Mouse (Mus musculus): Measurements from ENCODE around the gene Snai1.

Snai1 gene

DNA sequence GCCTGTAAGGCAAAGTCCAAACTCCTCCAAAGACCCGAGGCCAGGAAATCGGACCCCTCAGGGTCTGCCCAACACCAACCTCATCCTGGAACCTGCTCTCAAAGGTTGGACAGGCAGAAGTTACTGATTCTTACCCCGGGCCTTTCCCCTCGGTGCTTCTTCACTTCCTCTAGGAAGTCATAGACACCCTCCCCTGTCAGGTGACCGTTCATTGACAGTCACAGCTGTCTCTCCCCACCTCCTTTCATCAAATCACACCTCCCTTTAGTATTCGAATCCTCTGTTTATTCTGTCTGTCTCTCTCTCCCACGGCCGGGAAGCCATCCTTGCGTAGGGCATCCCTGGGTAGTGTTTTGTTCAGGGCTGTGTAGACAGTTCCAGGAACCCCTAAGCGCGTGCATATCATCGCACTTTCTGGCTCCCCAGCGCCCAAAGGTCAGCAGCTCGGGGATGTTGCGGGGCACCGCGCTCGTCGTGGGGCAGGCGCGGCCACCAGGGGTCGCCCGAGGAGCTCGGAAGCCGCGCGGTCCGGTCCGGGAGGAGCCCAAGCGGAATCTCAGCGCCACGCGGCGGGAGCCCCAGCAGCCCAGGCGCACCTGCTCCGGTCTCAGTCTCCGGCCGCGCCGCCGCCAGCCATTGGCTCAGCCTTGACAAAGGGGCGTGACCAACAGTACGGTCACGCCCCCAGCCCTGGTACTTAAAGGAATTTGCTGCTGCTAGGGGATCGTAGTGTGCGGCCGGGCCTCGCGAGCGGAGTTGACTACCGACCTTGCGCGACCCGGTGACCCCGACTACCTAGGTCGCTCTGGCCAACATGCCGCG lies at the start of gene Snai1:
Snai1 (plus strand) TSS at position 720 of the 822 bp plus-strand sequence.
- DNase-seq = peak; percentile 74

DNA sequence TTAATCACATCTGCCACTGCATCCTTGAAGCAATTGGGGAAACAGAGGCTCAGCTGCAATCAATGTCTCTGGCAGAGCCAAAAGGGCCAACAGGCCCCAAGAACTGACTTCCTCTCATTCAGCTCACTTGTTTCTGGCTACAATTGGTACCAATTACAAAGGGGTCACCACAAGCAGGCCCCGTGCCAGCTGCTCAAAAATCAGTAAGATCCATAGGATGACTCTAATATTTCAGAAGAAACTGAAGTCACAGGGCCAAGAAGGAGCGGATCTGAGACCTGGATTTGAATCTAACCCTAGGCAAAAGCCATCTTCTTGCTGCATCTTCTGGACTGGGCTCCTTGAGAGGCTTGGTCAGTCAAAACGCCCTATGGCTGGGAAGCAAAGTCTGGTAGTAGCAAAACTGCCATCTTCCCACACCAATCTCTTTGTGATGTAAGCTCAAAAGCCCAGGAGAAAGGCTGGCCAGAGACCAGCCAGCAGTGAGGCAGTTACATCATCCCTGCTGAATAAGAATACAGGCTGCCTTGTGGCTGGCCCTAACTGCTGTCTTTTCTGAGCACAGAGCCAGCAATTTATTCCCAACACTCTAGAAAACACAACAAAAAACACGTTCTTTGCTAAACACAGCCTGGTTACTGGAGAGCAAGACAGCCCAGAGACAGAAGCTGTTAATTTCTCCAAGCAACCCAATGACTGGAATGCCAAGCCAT lies 47.0 kb upstream of the Snai1 start:
- DNase-seq = peak; percentile 90

GRCm38 (mm10) chr2:167491757-167492708 lies 46.0 kb upstream of the Snai1 start, which contains the start of gene Rnf114:
Gene Rnf114 (plus strand): TSS chr2:167492645.
- no peak for DNase-seq

- DNase-seq = peak; percentile 93
These were observed 45.0 kb upstream of the Snai1 start, which contains the start of gene Spata2 for GRCm38 (mm10) chr2:167492713-167493636. Gene Spata2 (minus strand): TSS chr2:167492887.

DNA sequence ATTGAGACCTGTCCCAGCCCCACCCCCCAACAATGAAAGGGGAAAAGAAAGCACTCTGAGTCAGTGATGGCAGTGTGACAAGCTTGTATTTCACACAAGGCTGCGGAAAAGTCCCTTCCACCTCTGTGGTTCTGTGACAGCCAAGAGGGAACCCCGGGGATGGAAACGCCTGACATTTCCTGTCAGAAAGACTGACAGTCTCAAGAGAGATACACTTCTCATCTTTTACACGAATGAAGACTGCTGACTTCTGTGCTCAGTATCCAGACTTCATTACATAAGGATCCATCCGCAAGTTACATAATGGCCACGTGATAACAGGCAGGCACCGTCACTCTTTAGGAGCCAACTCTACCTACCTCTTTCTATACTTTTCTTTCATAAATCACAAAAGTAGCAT lies 41.6 kb upstream of the Snai1 start:
- no peak for DNase-seq

GRCm38 (mm10) chr2:167497272-167497671 lies 40.7 kb upstream of the Snai1 start:
- DNase-seq = no peak

- no peak for DNase-seq
These were observed 35.3 kb upstream of the Snai1 start for GRCm38 (mm10) chr2:167502554-167503252.

DNA sequence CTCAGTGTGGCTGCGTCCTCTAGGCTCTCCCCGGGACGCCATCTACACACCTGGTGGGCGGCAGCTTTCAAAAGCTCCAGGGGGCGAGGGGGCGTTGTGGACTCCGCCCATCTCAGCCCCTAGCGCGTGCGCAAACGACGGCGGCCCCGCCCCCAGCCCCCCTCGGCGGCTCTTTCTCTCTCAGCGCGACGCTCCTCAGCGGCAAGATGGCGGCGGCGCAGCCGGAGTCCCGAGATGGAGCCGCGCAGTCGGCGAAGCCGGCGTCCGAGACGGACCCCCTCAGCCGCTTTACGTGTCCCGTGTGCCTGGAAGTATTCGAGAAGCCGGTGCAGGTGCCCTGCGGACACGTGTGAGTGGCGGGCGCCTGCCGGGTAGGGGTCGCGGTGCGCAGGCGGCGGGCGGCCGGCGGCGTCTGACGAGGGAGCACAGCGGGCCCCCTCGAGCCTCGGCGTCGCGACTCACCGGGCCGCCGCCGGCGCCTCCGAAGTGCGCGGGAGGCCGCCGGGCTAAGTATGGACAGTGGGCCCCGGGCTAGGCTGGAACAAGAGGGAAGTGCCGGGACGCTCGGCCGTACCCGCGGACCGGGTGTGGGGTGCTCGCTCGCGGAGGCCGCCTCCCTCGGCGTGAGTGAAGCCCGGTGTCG lies 34.6 kb upstream of the Snai1 start:
- DNase-seq = peak; percentile 87

- peak; percentile 44 for DNase-seq
These were observed 34.1 kb upstream of the Snai1 start for GRCm38 (mm10) chr2:167503896-167504349.

- DNase-seq = no peak
These were observed 32.9 kb upstream of the Snai1 start for GRCm38 (mm10) chr2:167505127-167505526.

- no peak for DNase-seq
These were observed 31.3 kb upstream of the Snai1 start for GRCm38 (mm10) chr2:167506546-167507260.

DNA sequence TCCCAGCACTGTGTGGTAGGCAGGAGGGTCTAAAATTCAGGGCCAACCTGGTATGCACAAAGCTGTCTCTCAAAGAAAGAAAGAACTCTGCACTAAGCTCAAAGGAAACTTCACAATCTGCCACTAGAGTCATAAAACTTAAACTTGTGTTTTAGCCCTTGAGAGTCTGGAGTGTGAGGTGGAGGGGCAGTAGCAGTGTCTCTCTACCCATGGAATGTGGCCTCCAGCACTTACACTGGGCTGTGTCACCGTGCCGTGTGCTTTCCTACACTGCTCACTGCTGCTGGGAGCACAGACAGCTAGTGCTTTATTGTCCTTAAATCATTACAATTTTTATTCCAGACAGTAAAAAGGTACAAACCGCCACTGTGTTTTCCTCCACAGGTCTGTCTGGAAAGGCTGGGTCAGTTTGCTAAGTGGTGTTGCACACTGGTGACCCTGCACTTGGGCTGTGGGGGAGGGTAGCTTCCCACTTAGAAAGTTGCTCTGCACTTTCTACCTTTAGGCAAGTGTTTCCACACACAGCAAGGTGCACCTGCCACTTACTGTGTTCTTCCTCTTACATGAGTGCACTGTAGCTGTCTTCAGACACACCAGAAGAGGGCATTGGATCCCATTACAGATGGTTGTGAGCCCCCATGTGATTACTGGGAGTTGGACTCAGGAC lies 30.1 kb upstream of the Snai1 start:
- DNase-seq = no peak

DNA sequence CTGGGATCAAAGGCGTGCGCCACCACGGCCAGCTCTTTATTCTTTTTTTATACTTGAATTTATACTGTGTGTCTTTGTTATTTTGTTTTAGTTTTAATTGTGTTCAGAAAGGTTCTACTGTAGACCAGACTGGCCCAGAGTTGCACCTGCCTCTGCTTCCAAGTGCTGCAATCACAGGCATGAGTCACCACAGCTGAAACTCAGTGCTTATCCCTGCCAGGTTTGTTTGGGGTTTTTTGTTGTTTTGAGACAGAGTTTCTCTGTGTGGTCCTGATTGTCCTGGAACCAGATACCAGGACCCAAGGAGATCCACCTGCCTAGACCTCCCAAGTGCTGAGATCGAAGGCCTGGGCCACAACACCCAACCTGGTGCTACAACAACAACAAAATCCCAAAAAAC lies 29.4 kb upstream of the Snai1 start:
- DNase-seq = no peak

GRCm38 (mm10) chr2:167510485-167510884 lies 27.5 kb upstream of the Snai1 start:
- no peak for DNase-seq

DNA sequence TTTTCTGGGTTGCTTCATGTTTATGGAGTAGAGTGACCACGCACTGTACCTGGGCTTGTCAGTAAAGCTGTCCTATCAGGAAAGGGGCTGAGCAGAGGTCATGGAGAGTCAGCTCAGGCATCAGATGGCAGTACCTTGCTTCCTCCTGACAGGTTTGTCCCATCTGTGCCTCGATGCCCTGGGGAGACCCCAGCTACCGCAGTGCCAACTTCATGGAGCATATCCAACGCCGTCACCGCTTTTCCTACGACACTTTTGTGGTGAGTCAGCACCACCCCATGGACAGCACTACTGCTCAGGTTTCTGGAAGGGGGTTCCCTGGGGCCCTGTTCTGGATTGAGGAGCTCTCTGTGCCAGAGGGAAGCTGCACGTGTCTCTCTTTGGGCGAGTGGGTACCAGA lies 25.6 kb upstream of the Snai1 start:
- DNase-seq = no peak

DNA sequence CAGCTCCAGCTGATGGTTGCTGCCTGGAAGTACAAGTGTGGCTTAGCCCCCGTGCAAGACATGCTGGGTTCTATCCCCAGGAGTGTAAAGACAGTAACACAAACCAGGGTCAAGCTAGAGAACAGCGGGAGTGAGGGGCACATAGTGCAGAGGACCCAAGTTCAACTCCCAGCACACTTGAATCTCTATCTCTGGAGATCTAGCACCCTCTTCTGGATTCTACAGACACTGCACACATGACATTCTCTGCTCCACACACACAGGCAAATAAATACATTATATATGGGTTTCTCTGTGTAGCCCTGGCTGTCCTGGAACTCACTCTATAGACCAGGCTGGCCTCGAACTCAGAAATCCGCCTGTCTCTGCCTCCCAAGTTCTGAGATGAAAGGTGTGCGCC lies 25.0 kb upstream of the Snai1 start:
- DNase-seq = no peak

GRCm38 (mm10) chr2:167514641-167515040 lies 23.4 kb upstream of the Snai1 start:
- DNase-seq = no peak

GRCm38 (mm10) chr2:167515688-167516087 lies 22.3 kb upstream of the Snai1 start:
- DNase-seq = no peak

GRCm38 (mm10) chr2:167519606-167520252 lies 18.3 kb upstream of the Snai1 start:
- no peak for DNase-seq
